Comparison of ENCODE assay signal across 20 mouse cellular contexts in genomic region chr16:93436732-93437131, GRCm38 (mm10).
"Had no signal": no experiment of that assay in that cellular context is flagged by ENCODE, and none has a peak within 500 bp of the region (broad histone marks: within the 10 kb centered on the region; RNA-seq: fewer than 3 reads in every experiment).

No protein-coding gene starts in this region.

- DNase-seq: kidney, adult 9 months; kidney, postnatal 14 days; kidney, postnatal 4 days; layer of hippocampus, postnatal 36 days; left cerebral cortex, postnatal 4 days; liver, postnatal 0 days; lung, embryonic 14.5 days; midbrain, embryonic 14.5 days; thymus, adult 2 months; thymus, postnatal 14 days; thymus, postnatal 4 days had no signal

- H3K4me3 ChIP-seq: layer of hippocampus, adult 2 months; left cerebral cortex, adult 2 months; limb, embryonic 12.5 days; limb, embryonic 15.5 days had no signal

- H3K4me2 ChIP-seq: limb, embryonic 12.5 days; limb, embryonic 15.5 days; liver, embryonic 11.5 days; lung, embryonic 14.5 days; midbrain, embryonic 11.5 days had no signal

- H3K9me3 ChIP-seq: limb, embryonic 12.5 days; limb, embryonic 15.5 days had no signal

- H3K36me3 ChIP-seq: limb, embryonic 12.5 days; limb, embryonic 15.5 days had no signal

- ATAC-seq: liver, postnatal 0 days; lung, postnatal 0 days had no signal

- H3K9ac ChIP-seq: limb, embryonic 12.5 days; limb, embryonic 15.5 days; liver, embryonic 14.5 days; liver, postnatal 0 days; lung, embryonic 14.5 days had no signal

- H3K27ac ChIP-seq: layer of hippocampus, adult 2 months; left cerebral cortex, adult 2 months; limb, embryonic 12.5 days; limb, embryonic 15.5 days; liver, embryonic 14.5 days; macrophage had no signal
